Mouse (Mus musculus) kidney, postnatal 14 days (tissue): Measurements from ENCODE around the gene Nkiras2.
"Not testable (repeated sequence)": the region's sequence is repeated elsewhere in the genome, so short reads cannot be mapped to it uniquely, and the experiment has no call there.

ENCODE experiments used
- DNase-seq: peaks from one replicate; pipeline ENCODE4 v3.0.0; 2022; ENCODE audit warnings: mixed read lengths

Nkiras2 gene

DNA sequence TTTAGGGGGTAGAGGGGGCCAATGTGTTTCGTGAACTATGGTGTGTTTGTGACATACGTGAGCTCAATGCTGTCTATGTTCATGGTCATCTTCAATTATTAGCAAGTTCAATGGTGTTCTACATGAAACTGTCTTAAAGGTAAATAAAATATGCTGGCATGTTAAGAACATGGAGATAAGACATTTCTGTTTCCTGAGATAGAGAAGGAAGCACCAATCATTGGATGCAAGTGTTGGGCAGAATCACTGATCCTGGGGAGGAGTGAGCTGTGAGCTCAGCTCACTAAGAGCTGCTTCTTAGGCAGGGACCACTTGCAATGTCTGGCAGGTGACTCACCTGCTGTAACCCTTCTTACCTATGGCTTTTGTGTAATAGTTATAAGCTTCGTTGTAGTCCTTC, 17.7 kb upstream of the Nkiras2 start:
- no peak for DNase-seq

GRCm38 (mm10) chr11:100603155-100603554, 15.9 kb upstream of the Nkiras2 start:
- no peak for DNase-seq

DNA sequence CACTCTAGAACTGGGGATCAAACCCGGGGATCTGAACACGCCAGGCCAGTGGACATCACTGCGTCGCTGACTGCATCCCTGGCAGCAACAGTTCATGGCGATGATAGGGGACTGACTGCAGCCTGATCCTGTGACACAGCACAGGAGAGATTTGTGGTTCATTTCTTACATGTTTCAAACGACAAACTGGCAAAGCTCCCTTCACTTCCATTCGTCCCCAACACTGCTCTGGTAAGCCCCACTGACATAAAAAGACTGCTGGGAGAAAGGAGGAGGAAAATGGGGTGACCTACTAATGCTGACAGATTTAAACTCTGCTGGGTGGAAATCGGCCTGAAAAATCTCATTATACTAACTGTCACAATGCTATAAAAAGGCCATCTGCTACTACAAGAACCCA, 15.2 kb upstream of the Nkiras2 start:
- no peak for DNase-seq

DNA sequence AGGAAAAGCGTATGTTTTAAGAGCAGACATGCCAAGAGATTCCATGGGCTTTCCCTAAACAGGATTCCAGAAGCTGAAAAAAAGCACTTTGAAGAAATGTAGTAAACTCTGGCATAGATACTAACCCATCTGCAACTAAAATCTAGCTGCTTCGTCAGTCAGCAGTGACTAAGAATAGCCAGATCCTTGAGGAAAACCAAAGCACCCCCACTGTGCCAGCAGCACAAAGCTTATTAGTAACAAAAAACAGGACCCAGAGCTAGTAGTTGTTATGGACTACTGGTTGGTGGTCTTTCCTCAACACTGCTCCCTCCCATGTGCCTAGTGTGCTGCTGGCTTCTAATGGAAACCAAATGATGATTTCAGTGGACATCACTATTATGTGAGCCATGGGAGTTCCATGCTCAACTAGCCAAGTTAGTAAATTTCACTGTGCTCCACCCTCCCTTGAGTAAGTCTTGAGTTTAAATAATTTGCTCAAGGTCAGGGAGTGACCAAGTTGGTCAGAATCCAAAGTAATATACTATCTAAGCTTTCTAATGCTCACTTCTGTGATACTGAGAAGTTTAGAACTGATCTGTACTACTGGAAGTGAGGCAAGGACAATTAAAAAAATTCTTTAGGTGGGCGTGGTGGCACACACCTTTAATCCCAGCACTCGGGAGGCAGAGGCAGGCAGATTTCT, 14.6 kb upstream of the Nkiras2 start:
- DNase-seq, result no peak

GRCm38 (mm10) chr11:100605451-100605850, 13.6 kb upstream of the Nkiras2 start:
- DNase-seq, result no peak

- DNase-seq, result no peak
Observed at GRCm38 (mm10) chr11:100607121-100607520, 11.9 kb upstream of the Nkiras2 start.

DNA sequence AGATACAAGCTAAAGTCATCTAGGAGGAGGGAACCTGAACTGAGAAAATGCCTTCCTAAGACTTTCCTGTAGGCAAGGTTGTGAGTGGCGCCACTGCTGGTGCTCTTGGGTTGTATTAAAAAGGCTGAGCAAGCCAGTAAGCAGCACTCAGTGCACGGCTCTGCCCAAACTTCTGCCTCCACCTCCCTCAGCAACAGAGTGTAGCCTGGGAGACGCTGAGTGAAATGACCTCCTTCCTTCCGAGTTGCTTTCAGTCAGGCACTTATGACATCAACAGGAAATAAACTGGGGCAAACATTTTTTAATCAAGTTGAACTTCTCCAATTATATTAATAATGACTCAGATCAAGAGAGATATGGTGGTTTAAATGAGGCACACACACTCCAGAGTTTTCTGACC, 10.2 kb upstream of the Nkiras2 start:
- peak; percentile 21 for DNase-seq

GRCm38 (mm10) chr11:100609355-100609996, 9.6 kb upstream of the Nkiras2 start:
- no peak for DNase-seq

GRCm38 (mm10) chr11:100609997-100610680, 8.9 kb upstream of the Nkiras2 start:
- DNase-seq, result peak; percentile 56

DNA sequence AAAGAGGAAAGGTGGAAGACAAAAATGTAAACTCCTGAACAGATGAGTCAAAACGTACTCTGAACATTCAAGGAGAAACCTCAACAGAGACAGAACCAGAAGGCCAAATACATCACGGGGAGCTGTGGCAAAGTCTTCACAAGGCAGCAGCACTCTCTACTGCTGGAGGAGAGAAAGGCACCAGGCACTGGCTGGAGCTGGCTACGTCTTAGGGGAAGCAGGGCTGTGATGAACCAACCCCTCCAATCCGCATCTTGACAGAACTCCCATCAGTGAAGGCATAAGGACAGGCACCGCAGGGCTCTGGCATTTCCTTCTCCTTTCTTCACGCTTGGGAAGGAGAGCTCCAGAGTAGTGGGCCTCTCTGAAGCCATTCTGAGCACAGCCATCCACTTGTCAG, 7.4 kb upstream of the Nkiras2 start:
- no peak for DNase-seq

DNA sequence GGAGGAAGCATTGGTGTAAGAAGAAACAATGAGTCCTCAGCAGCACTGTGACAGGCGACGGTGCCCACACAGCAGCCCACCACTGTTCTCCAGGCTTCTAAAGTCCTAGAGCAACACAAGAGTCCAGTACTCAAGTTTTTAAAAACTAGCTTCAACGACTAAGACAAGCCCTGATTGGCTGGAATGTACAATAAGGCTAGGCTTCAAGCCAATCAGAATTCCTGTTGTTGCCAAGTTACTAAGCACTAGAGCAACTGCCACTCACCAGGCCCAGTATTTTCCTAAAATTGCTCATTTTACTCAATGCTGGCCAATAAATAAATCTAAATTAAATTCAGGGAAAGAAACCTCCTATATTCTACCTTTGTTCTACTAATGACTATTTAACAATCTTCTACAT, 5.8 kb upstream of the Nkiras2 start:
- peak; percentile 30 for DNase-seq

- DNase-seq, result no peak
Observed at GRCm38 (mm10) chr11:100616332-100616731, 2.7 kb upstream of the Nkiras2 start.

- not testable (repeated sequence) for DNase-seq
Observed at GRCm38 (mm10) chr11:100616836-100617235, 2.2 kb upstream of the Nkiras2 start.

DNA sequence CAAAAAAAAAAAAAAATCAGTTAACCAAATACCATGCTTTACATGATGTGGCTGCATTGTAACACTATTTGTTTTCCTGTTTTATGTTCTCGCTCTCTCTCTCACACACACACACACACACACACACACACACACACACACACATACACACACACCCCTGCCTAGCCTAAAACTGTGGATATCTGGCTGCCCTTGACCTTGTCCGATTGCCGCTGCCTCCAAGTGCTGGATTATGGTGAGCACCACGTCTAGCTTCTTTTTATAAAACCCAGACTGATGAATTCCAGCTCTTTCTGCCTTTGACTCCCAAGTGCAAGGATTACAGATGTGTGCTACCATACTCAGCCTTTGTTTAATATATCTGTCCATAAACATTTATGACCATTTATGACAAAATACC, 1.6 kb upstream of the Nkiras2 start:
- no peak for DNase-seq

GRCm38 (mm10) chr11:100619485-100619975, 486 bp downstream of the Nkiras2 start:
- peak; percentile 97 for DNase-seq

GRCm38 (mm10) chr11:100619982-100620381, 938 bp downstream of the Nkiras2 start, which contains the start of gene Dnajc7:
Dnajc7 (minus strand) TSS chr11:100620168.
- DNase-seq, result no peak

DNA sequence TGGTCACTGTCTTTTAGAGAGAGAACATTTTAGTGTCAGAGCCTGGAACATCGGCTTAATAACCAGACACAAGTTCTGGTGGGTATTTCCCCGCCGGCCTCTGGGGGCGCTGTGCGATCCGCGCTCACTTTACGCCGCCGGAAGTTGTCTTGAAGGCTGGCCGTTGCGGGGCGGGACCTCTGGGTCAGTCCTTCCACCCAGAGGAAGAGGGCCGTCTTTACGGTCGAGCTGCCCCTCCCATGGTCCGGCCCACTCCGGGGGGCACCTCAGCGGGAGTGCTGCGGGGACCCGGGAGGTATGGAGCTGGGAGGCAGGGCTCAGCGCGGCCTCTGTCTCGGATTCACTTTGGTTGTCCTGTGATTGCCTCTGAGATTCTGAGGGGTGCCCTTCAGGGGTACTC, 3.7 kb downstream of the Nkiras2 start:
- peak; percentile 97 for DNase-seq

GRCm38 (mm10) chr11:100623867-100624266, 4.8 kb downstream of the Nkiras2 start:
- DNase-seq, result peak; percentile 62

DNA sequence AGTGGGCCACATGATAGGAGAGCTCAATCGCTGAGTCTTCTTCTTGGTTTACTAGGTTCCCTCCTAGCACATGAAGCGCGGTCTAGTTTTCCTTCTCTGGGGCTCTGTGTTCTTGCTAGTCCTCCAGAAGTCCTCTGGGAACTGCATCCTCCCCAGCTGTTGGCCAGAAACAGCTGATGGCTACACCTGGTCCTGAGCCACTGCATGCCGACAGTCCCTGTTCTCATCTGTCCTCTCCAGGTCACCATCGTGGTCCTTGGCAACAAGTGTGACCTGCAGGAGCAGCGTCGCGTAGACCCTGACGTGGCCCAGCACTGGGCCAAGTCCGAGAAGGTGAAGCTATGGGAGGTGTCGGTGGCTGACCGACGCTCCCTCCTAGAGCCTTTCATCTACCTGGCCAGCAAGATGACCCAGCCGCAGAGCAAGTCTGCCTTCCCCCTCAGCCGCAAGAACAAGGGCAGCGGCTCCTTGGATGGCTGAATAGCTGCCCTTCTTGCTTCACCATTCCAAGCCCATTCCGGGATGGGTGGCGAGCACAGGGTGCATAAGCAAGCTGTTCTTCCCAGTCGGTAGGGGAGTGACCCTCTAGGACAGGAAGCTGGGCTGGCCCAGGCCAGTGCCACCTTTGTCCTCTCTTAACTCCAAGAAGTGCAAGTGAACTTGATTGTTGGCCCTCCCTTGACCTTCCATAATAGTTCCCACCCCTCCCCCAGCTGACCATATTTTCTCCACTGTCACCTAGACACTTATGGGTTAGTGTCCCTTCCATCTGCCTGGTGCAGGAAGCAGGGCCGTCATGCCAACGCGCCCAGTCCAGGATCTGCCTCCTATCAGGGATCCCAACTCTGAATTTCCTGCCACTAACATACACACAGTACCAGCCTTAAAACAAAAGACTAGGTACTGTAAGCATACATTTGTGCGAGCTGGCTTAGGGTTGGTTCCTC, 7.0 kb downstream of the Nkiras2 start:
- DNase-seq, result no peak

- DNase-seq, result peak; percentile 83
Observed at GRCm38 (mm10) chr11:100626701-100627195, 7.7 kb downstream of the Nkiras2 start.

DNA sequence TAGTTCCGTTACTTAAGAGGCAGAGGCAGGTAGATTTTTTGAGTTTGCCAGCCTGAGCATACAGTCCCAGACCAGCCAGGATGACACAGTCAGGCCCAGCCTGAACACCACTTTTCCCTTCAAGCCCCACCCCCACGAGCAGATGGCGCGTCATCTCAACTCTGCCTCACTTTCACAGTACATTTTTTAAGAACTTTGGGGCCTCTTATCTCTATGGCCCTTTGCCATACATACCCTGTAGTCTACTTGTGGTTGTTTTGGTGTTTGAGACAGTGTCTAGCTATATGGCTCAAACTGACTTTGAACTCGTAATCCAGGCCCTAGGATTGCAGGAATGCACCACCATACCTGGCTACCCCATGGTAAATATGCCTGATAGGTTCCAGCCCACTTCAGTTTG, 9.0 kb downstream of the Nkiras2 start:
- DNase-seq, result no peak

- DNase-seq, result no peak
Observed at GRCm38 (mm10) chr11:100628862-100629352, 9.9 kb downstream of the Nkiras2 start.
